In genomic region chr15:68428444-68429228, GRCm38 (mm10) we compare ENCODE assay signal across 9 mouse cellular contexts.
DNase-seq lines count a peak whose midpoint lies in the region; ATAC-seq and TF ChIP-seq lines count a peak whose summit lies in the region.
"Had no signal": no experiment of that assay in that cellular context is flagged by ENCODE, and none has a peak within 500 bp of the region (broad histone marks: within the 10 kb centered on the region; RNA-seq: fewer than 3 reads in every experiment).

No protein-coding gene starts in this region.

- ATAC-seq in liver, embryonic 12.5 days: no peak
- ATAC-seq in hindbrain, embryonic 13.5 days (ENCODE audit: low FRiP score): peak; percentile 84

- no peak for TF ChIP-seq POLR2A in liver, adult 2 months (IDR thresholded peaks at IDR 0.05; ENCODE audit: extremely low read depth, insufficient read depth, low read length)

- no peak overlapping the region for H3K4me2 ChIP-seq in liver, embryonic 12.5 days
- H3K4me2 ChIP-seq in hindbrain, embryonic 13.5 days: no peak overlapping the region
- H3K4me2 ChIP-seq: embryonic facial prominence, embryonic 13.5 days had no signal

- 17% methylated on average over 6 of the region's 6 CpGs for WGBS in liver, adult 2 months
- 16% methylated on average over 6 of the region's 6 CpGs for WGBS in liver, embryonic 12.5 days (ENCODE audit: insufficient replicate concordance)
- 28% methylated on average over 6 of the region's 6 CpGs for WGBS in forebrain, embryonic 10.5 days
- 21% methylated on average over 6 of the region's 6 CpGs for WGBS in hindbrain, embryonic 13.5 days
- 30% methylated on average over 6 of the region's 6 CpGs for WGBS in limb, embryonic 10.5 days

- no peaks in the 10 kb centered on the region for H3K27me3 ChIP-seq in liver, adult 2 months (ENCODE audit: control insufficient read depth, insufficient read depth, low read length)
- no peaks in the 10 kb centered on the region for H3K27me3 ChIP-seq in liver, embryonic 12.5 days (replicated peaks)
- no peaks in the 10 kb centered on the region for H3K27me3 ChIP-seq in forebrain, embryonic 10.5 days (ENCODE audit: poor library complexity, severe bottlenecking)
- 0 out of 2 replicates have a peak, but pooled peaks cover 5% of the 10 kb centered on the region for H3K27me3 ChIP-seq in hindbrain, embryonic 13.5 days
- H3K27me3 ChIP-seq in limb, embryonic 10.5 days (ENCODE audit: low read depth, poor library complexity, severe bottlenecking): no peaks in the 10 kb centered on the region
- H3K27me3 ChIP-seq: embryonic facial prominence, embryonic 13.5 days had no signal

- no peaks in the 10 kb centered on the region for H3K36me3 ChIP-seq in liver, adult 2 months (ENCODE audit: control insufficient read depth, insufficient read depth, low read length)
- no peaks in the 10 kb centered on the region for H3K36me3 ChIP-seq in liver, embryonic 12.5 days
- H3K36me3 ChIP-seq in forebrain, embryonic 10.5 days (replicated peaks): no peaks in the 10 kb centered on the region
- no peaks in the 10 kb centered on the region for H3K36me3 ChIP-seq in hindbrain, embryonic 13.5 days
- no peaks in the 10 kb centered on the region for H3K36me3 ChIP-seq in limb, embryonic 10.5 days
- H3K36me3 ChIP-seq: embryonic facial prominence, embryonic 13.5 days had no signal

- TF ChIP-seq CTCF in liver, adult 2 months (IDR thresholded peaks at IDR 0.05; ENCODE audit: low read depth, low read length): peak; percentile 30; the same call in 1 of the 2 replicates

- H3K9me3 ChIP-seq in liver, embryonic 12.5 days (replicated peaks): no peaks in the 10 kb centered on the region
- H3K9me3 ChIP-seq in forebrain, embryonic 10.5 days: no peaks in the 10 kb centered on the region
- H3K9me3 ChIP-seq in hindbrain, embryonic 13.5 days: no peaks in the 10 kb centered on the region
- no peaks in the 10 kb centered on the region for H3K9me3 ChIP-seq in limb, embryonic 10.5 days (replicated peaks)
- H3K9me3 ChIP-seq: embryonic facial prominence, embryonic 13.5 days had no signal

- peak; percentile 10 for DNase-seq in liver, adult 2 months (ENCODE audit: extremely low read depth, low read depth, low spot score)
- DNase-seq in adrenal gland, postnatal 14 days: peak; percentile 56
- DNase-seq in forebrain, embryonic 10.5 days (ENCODE audit: extremely low spot score, low spot score): peak; percentile 37
- peak; percentile 38 for DNase-seq in limb, embryonic 10.5 days (ENCODE audit: low spot score)
- DNase-seq in retina, adult 2 months (ENCODE audit: low read depth, low spot score): peak; percentile 42
- no peak for DNase-seq in spleen, postnatal 36 days (ENCODE audit: low spot score in 2 of 2)

- H3K79me2 ChIP-seq in liver, adult 2 months (ENCODE audit: control insufficient read depth, insufficient read depth, low read length): no peaks in the 10 kb centered on the region

- H3K27ac ChIP-seq in liver, adult 2 months (replicated peaks; ENCODE audit: insufficient read depth, low read depth, low read length): no peak overlapping the region
- no peak overlapping the region for H3K27ac ChIP-seq in liver, embryonic 12.5 days
- H3K27ac ChIP-seq in forebrain, embryonic 10.5 days: no peak overlapping the region
- H3K27ac ChIP-seq in hindbrain, embryonic 13.5 days: 0 out of 2 replicates have a peak overlapping the region, but pooled peaks have one; percentile 1
- H3K27ac ChIP-seq in limb, embryonic 10.5 days: no peak overlapping the region
- H3K27ac ChIP-seq: embryonic facial prominence, embryonic 13.5 days had no signal

- no peaks in the 10 kb centered on the region for H3K4me1 ChIP-seq in liver, adult 2 months (ENCODE audit: control insufficient read depth, insufficient read depth, low read length)
- H3K4me1 ChIP-seq in liver, embryonic 12.5 days: no peaks in the 10 kb centered on the region
- no peaks in the 10 kb centered on the region for H3K4me1 ChIP-seq in forebrain, embryonic 10.5 days
- H3K4me1 ChIP-seq in hindbrain, embryonic 13.5 days (replicated peaks): no peaks in the 10 kb centered on the region
- no peaks in the 10 kb centered on the region for H3K4me1 ChIP-seq in limb, embryonic 10.5 days
- H3K4me1 ChIP-seq: embryonic facial prominence, embryonic 13.5 days had no signal

- H3K9ac ChIP-seq in liver, adult 2 months (ENCODE audit: low read depth, low read length): no peak overlapping the region
- H3K9ac ChIP-seq in liver, embryonic 12.5 days: no peak overlapping the region
- no peak overlapping the region for H3K9ac ChIP-seq in hindbrain, embryonic 13.5 days
- H3K9ac ChIP-seq: embryonic facial prominence, embryonic 13.5 days had no signal

- no peak overlapping the region for H3K4me3 ChIP-seq in liver, adult 2 months (ENCODE audit: insufficient read depth, low read depth, low read length)
- no peak overlapping the region for H3K4me3 ChIP-seq in liver, embryonic 12.5 days
- no peak overlapping the region for H3K4me3 ChIP-seq in forebrain, embryonic 10.5 days
- H3K4me3 ChIP-seq in hindbrain, embryonic 13.5 days: no peak overlapping the region
- H3K4me3 ChIP-seq in limb, embryonic 10.5 days: no peak overlapping the region
- H3K4me3 ChIP-seq: embryonic facial prominence, embryonic 13.5 days had no signal

Comparison
In these comparisons a context has a peak if more than half of its experiments do, and no peak if none do; other contexts are left out.
1. DNase-seq: peak in liver, adult 2 months (single experiment), adrenal gland, postnatal 14 days (single experiment), forebrain, embryonic 10.5 days (single experiment), limb, embryonic 10.5 days (single experiment) and retina, adult 2 months (single experiment); none in spleen, postnatal 36 days (0 of 2).